Comparison of ENCODE assay signal across 12 mouse cellular contexts in the genomic region with DNA sequence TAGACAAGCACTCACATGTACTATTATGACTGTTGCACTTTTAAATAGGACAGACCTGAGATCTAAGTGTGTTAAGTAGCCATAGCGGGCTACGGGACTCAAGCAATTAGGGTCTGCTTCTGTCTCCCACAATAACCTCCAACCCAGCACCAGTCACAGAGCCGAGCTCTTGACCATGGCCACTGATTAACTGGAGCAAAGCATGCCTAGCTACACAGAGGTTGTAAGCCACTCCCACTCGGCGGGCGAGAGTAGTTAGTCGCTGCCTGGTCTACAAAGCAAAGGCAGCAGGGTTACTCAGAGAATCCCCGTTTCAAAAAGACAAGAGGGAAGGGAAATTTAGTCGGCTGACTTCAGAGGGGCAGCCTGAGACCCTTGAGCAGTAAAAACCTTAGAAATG.
DNase-seq lines count a peak whose midpoint lies in the region; ATAC-seq and TF ChIP-seq lines count a peak whose summit lies in the region.
"Had no signal": no experiment of that assay in that cellular context is flagged by ENCODE, and none has a peak within 500 bp of the region (broad histone marks: within the 10 kb centered on the region; RNA-seq: fewer than 3 reads in every experiment).

No protein-coding gene starts in this region.

- WGBS in forebrain, embryonic 10.5 days: 52% methylated on average over 9 of the region's 9 CpGs
- 29% methylated on average over 9 of the region's 9 CpGs for WGBS in forebrain, embryonic 15.5 days
- WGBS in intestine, embryonic 16.5 days: 51% methylated on average over 9 of the region's 9 CpGs
- 29% methylated on average over 9 of the region's 9 CpGs for WGBS in liver, adult 2 months
- 52% methylated on average over 9 of the region's 9 CpGs for WGBS in hindbrain, embryonic 10.5 days

- no peak overlapping the region for H3K4me2 ChIP-seq in forebrain, embryonic 15.5 days (replicated peaks)
- no peak overlapping the region for H3K4me2 ChIP-seq in intestine, embryonic 16.5 days (ENCODE audit: low read depth, low read length)

- H3K4me3 ChIP-seq in forebrain, embryonic 10.5 days: no peak overlapping the region
- H3K4me3 ChIP-seq in forebrain, embryonic 15.5 days: no peak overlapping the region
- 0 out of 4 replicates have a peak overlapping the region, but pooled peaks of 1 of the 2 experiments have one; percentile 17 for H3K4me3 ChIP-seq in ES-E14 (ENCODE audit: insufficient read depth in 1 of 2, low read depth in 1 of 2, low read length in 2 of 2, poor library complexity in 1 of 2, severe bottlenecking in 1 of 2)
- no peak overlapping the region for H3K4me3 ChIP-seq in intestine, embryonic 16.5 days (ENCODE audit: low read length)
- H3K4me3 ChIP-seq in liver, adult 2 months (ENCODE audit: insufficient read depth, low read depth, low read length): no peak overlapping the region
- H3K4me3 ChIP-seq in hindbrain, embryonic 10.5 days: no peak overlapping the region

- no peak for TF ChIP-seq CTCF in liver, adult 2 months (IDR thresholded peaks at IDR 0.05; ENCODE audit: low read depth, low read length)

- no peak for TF ChIP-seq POLR2A in liver, adult 2 months (IDR thresholded peaks at IDR 0.05; ENCODE audit: extremely low read depth, insufficient read depth, low read length)

- ATAC-seq in forebrain, embryonic 15.5 days (replicated peaks): no peak
- ATAC-seq in intestine, embryonic 16.5 days: 0 out of 2 replicates have a peak, but pooled peaks have one; percentile 37

- peaks cover 20% of the 10 kb centered on the region for H3K4me1 ChIP-seq in forebrain, embryonic 10.5 days
- no peaks in the 10 kb centered on the region for H3K4me1 ChIP-seq in forebrain, embryonic 15.5 days
- H3K4me1 ChIP-seq in ES-E14 (ENCODE audit: control insufficient read depth in 2 of 2, insufficient read depth in 2 of 2, low read length in 2 of 2, poor library complexity in 1 of 2): peaks cover 13 to 28% of the 10 kb centered on the region in 2 experiments; a peak in 3 of 4 replicates
- peaks cover 4% of the 10 kb centered on the region; the same call in 1 of the 2 replicates for H3K4me1 ChIP-seq in intestine, embryonic 16.5 days (ENCODE audit: control insufficient read depth, insufficient read depth, low read length)
- H3K4me1 ChIP-seq in liver, adult 2 months (ENCODE audit: control insufficient read depth, insufficient read depth, low read length): peaks cover 22% of the 10 kb centered on the region
- H3K4me1 ChIP-seq in hindbrain, embryonic 10.5 days (replicated peaks): 0 out of 2 replicates have a peak, but pooled peaks cover 4% of the 10 kb centered on the region

- intact Hi-C loops in left cerebral cortex, postnatal 14 days (cut with DNase I): no loop called here

- H3K36me3 ChIP-seq in forebrain, embryonic 10.5 days (replicated peaks): peaks cover 11% of the 10 kb centered on the region
- H3K36me3 ChIP-seq in forebrain, embryonic 15.5 days: no peaks in the 10 kb centered on the region
- H3K36me3 ChIP-seq in ES-E14 (ENCODE audit: control insufficient read depth, insufficient read depth, low read length, poor library complexity, severe bottlenecking): peaks cover 3% of the 10 kb centered on the region; the same call in 1 of the 2 replicates
- no peaks in the 10 kb centered on the region for H3K36me3 ChIP-seq in intestine, embryonic 16.5 days (ENCODE audit: control insufficient read depth, insufficient read depth, low read length)
- H3K36me3 ChIP-seq in liver, adult 2 months (ENCODE audit: control insufficient read depth, insufficient read depth, low read length): no peaks in the 10 kb centered on the region
- H3K36me3 ChIP-seq in hindbrain, embryonic 10.5 days: peaks cover 8% of the 10 kb centered on the region

- in situ Hi-C loops in ES-E14 (cut with MboI; ENCODE audit: low sequenced_read_pairs in 2 of 2, unreplicated experiment in 2 of 2): no loop called here

- H3K27ac ChIP-seq in forebrain, embryonic 10.5 days: no peak overlapping the region
- H3K27ac ChIP-seq in forebrain, embryonic 15.5 days (replicated peaks): no peak overlapping the region
- H3K27ac ChIP-seq in ES-E14 (ENCODE audit: insufficient read depth, low read depth, low read length, poor library complexity, severe bottlenecking): peak overlapping the region; percentile 93
- no peak overlapping the region for H3K27ac ChIP-seq in intestine, embryonic 16.5 days (ENCODE audit: low read length)
- no peak overlapping the region for H3K27ac ChIP-seq in liver, adult 2 months (replicated peaks; ENCODE audit: insufficient read depth, low read depth, low read length)
- no peak overlapping the region for H3K27ac ChIP-seq in hindbrain, embryonic 10.5 days

- H3K27me3 ChIP-seq in forebrain, embryonic 10.5 days (ENCODE audit: poor library complexity, severe bottlenecking): no peaks in the 10 kb centered on the region
- H3K27me3 ChIP-seq in forebrain, embryonic 15.5 days: no peaks in the 10 kb centered on the region
- H3K27me3 ChIP-seq in intestine, embryonic 16.5 days (replicated peaks; ENCODE audit: control insufficient read depth, insufficient read depth, low read length): no peaks in the 10 kb centered on the region
- no peaks in the 10 kb centered on the region for H3K27me3 ChIP-seq in liver, adult 2 months (ENCODE audit: control insufficient read depth, insufficient read depth, low read length)
- no peaks in the 10 kb centered on the region for H3K27me3 ChIP-seq in hindbrain, embryonic 10.5 days (ENCODE audit: insufficient read depth, poor library complexity, severe bottlenecking)

- no peak overlapping the region for H3K9ac ChIP-seq in forebrain, embryonic 15.5 days (replicated peaks)
- H3K9ac ChIP-seq in ES-E14 (ENCODE audit: insufficient read depth, low read depth, low read length, poor library complexity, severe bottlenecking): peak overlapping the region; percentile 27; the same call in 1 of the 2 replicates
- no peak overlapping the region for H3K9ac ChIP-seq in intestine, embryonic 16.5 days (ENCODE audit: low read depth, low read length)
- no peak overlapping the region for H3K9ac ChIP-seq in liver, adult 2 months (ENCODE audit: low read depth, low read length)

- H3K9me3 ChIP-seq in forebrain, embryonic 10.5 days: no peaks in the 10 kb centered on the region
- no peaks in the 10 kb centered on the region for H3K9me3 ChIP-seq in forebrain, embryonic 15.5 days
- no peaks in the 10 kb centered on the region for H3K9me3 ChIP-seq in ES-E14 (ENCODE audit: control insufficient read depth, insufficient read depth, low read depth, low read length)
- H3K9me3 ChIP-seq in intestine, embryonic 16.5 days (ENCODE audit: control insufficient read depth, low read length): no peaks in the 10 kb centered on the region
- H3K9me3 ChIP-seq in hindbrain, embryonic 10.5 days: no peaks in the 10 kb centered on the region

- DNase-seq in forebrain, embryonic 10.5 days (ENCODE audit: extremely low spot score, low spot score): peak; percentile 30
- DNase-seq in ES-E14 (ENCODE audit: low read depth, low spot score): peak; percentile 57
- DNase-seq in liver, adult 2 months (ENCODE audit: extremely low read depth, low read depth, low spot score): peak; percentile 58
- no peak for DNase-seq in thymus, postnatal 36 days
- no peak for DNase-seq in hindbrain, embryonic 10.5 days (ENCODE audit: low spot score)
- DNase-seq in left cerebral cortex, postnatal 14 days (ENCODE audit: low spot score in 2 of 2): no peak
- DNase-seq: adrenal gland, postnatal 14 days; cerebellum, adult 11 months; heart, postnatal 10 days; right cerebral cortex, postnatal 14 days had no signal

- peaks cover 11% of the 10 kb centered on the region; the same call in 1 of the 2 replicates for H3K79me2 ChIP-seq in liver, adult 2 months (ENCODE audit: control insufficient read depth, insufficient read depth, low read length)

TF ChIP-seq in ES-E14, 5 proteins besides CTCF, POLR2A, EP300 and RAD21:
- TF ChIP-seq HCFC1 (IDR thresholded peaks at IDR 0.05; ENCODE audit: borderline replicate concordance, insufficient read depth, low read length): no peak

Comparison
In these comparisons a context has a peak if more than half of its experiments do, and no peak if none do; other contexts are left out.
1. DNase-seq: peak in forebrain, embryonic 10.5 days (single experiment), ES-E14 (single experiment) and liver, adult 2 months (single experiment); none in thymus, postnatal 36 days (0 of 2), hindbrain, embryonic 10.5 days (single experiment) and left cerebral cortex, postnatal 14 days (0 of 2).